Mouse (Mus musculus): ENCODE measurements around the gene 4933427D14Rik. TPM values are rescaled to one million over a fixed set of nuclear protein-coding genes. Genes with fewer than 3 reads are reported as not detected.

Gene 4933427D14Rik
- polyA plus RNA-seq, 1 experiment, result 14.5 TPM

- peak overlapping the region; percentile 4; the same call in 1 of the 2 replicates for H3K27ac ChIP-seq (ENCODE audit: insufficient read depth, low read length)
- no peaks in the 10 kb centered on the region for H3K27me3 ChIP-seq (ENCODE audit: control insufficient read depth, insufficient read depth, low read length, poor library complexity, severe bottlenecking)
- TF ChIP-seq EP300 (IDR thresholded peaks at IDR 0.05; ENCODE audit: insufficient read depth, low read depth, low read length), result no peak
- no peak for TF ChIP-seq CTCF (IDR thresholded peaks at IDR 0.05; ENCODE audit: low read depth, low read length)
- TF ChIP-seq POLR2A (IDR thresholded peaks at IDR 0.05; ENCODE audit: insufficient read depth, low read length), result no peak
- H3K4me3 ChIP-seq (ENCODE audit: low read depth, low read length), result peak overlapping the region; percentile 90
- peaks cover 11% of the 10 kb centered on the region for H3K36me3 ChIP-seq (ENCODE audit: control insufficient read depth, insufficient read depth, low read length, poor library complexity, severe bottlenecking)
- no peaks in the 10 kb centered on the region for H3K4me1 ChIP-seq (ENCODE audit: control insufficient read depth, insufficient read depth, low read length)
- H3K9ac ChIP-seq (ENCODE audit: low read depth, poor library complexity, severe bottlenecking), result peak overlapping the region; percentile 76
- H3K9me3 ChIP-seq (replicated peaks; ENCODE audit: control insufficient read depth, insufficient read depth, low read length, poor library complexity, severe bottlenecking), result no peaks in the 10 kb centered on the region
Observed at GRCm38 (mm10) chr11:72207834-72208377, 647 bp upstream of the 4933427D14Rik start.

- Histone ChIP-seq H3K4me3 (ENCODE audit: low read depth, low read length) (peak within 1 kb of the TSS; percentile 90), H3K27ac (ENCODE audit: insufficient read depth, low read length) (peak within 1 kb of the TSS; percentile 73), H3K27me3 (ENCODE audit: control insufficient read depth, insufficient read depth, low read length, poor library complexity, severe bottlenecking) (no peaks in the 10 kb centered on the region), H3K9me3 (replicated peaks; ENCODE audit: control insufficient read depth, insufficient read depth, low read length, poor library complexity, severe bottlenecking) (no peaks in the 10 kb centered on the region), H3K4me1 (ENCODE audit: control insufficient read depth, insufficient read depth, low read length) (no peaks in the 10 kb centered on the region), H3K36me3 (ENCODE audit: control insufficient read depth, insufficient read depth, low read length, poor library complexity, severe bottlenecking) (peaks cover 9% of the 10 kb centered on the region), H3K9ac (ENCODE audit: low read depth, poor library complexity, severe bottlenecking) (peak within 1 kb of the TSS; percentile 76)
- TF ChIP-seq POLR2A (IDR thresholded peaks at IDR 0.05; ENCODE audit: insufficient read depth, low read length) (no peak), CTCF (IDR thresholded peaks at IDR 0.05; ENCODE audit: low read depth, low read length) (no peak), EP300 (IDR thresholded peaks at IDR 0.05; ENCODE audit: insufficient read depth, low read depth, low read length) (no peak)
Observed at GRCm38 (mm10) chr11:72206341-72207203, 687 bp downstream of the 4933427D14Rik start, which contains the start of gene Gm43951. Gene Gm43951, minus strand, starts transcription at chr11:72206840.

- no peaks in the 10 kb centered on the region for H3K4me1 ChIP-seq (ENCODE audit: control insufficient read depth, insufficient read depth, low read length)
- TF ChIP-seq EP300 (IDR thresholded peaks at IDR 0.05; ENCODE audit: insufficient read depth, low read depth, low read length) (no peak), POLR2A (IDR thresholded peaks at IDR 0.05; ENCODE audit: insufficient read depth, low read length) (no peak), CTCF (IDR thresholded peaks at IDR 0.05; ENCODE audit: low read depth, low read length) (no peak)
- peaks cover 5% of the 10 kb centered on the region for H3K36me3 ChIP-seq (ENCODE audit: control insufficient read depth, insufficient read depth, low read length, poor library complexity, severe bottlenecking)
- no peak overlapping the region for H3K27ac ChIP-seq (ENCODE audit: insufficient read depth, low read length)
- no peaks in the 10 kb centered on the region for H3K9me3 ChIP-seq (replicated peaks; ENCODE audit: control insufficient read depth, insufficient read depth, low read length, poor library complexity, severe bottlenecking)
- no peak overlapping the region for H3K9ac ChIP-seq (ENCODE audit: low read depth, poor library complexity, severe bottlenecking)
- no peaks in the 10 kb centered on the region for H3K27me3 ChIP-seq (ENCODE audit: control insufficient read depth, insufficient read depth, low read length, poor library complexity, severe bottlenecking)
- H3K4me3 ChIP-seq (ENCODE audit: low read depth, low read length), result no peak overlapping the region
Observed at GRCm38 (mm10) chr11:72205256-72205655, 2.0 kb downstream of the 4933427D14Rik start.

- Histone ChIP-seq H3K9ac (ENCODE audit: low read depth, poor library complexity, severe bottlenecking) (no peak overlapping the region), H3K36me3 (ENCODE audit: control insufficient read depth, insufficient read depth, low read length, poor library complexity, severe bottlenecking) (no peaks in the 10 kb centered on the region), H3K27ac (ENCODE audit: insufficient read depth, low read length) (no peak overlapping the region), H3K9me3 (replicated peaks; ENCODE audit: control insufficient read depth, insufficient read depth, low read length, poor library complexity, severe bottlenecking) (no peaks in the 10 kb centered on the region), H3K27me3 (ENCODE audit: control insufficient read depth, insufficient read depth, low read length, poor library complexity, severe bottlenecking) (no peaks in the 10 kb centered on the region), H3K4me3 (ENCODE audit: low read depth, low read length) (no peak overlapping the region), H3K4me1 (ENCODE audit: control insufficient read depth, insufficient read depth, low read length) (no peaks in the 10 kb centered on the region)
- TF ChIP-seq EP300 (IDR thresholded peaks at IDR 0.05; ENCODE audit: insufficient read depth, low read depth, low read length) (no peak), CTCF (IDR thresholded peaks at IDR 0.05; ENCODE audit: low read depth, low read length) (no peak), POLR2A (IDR thresholded peaks at IDR 0.05; ENCODE audit: insufficient read depth, low read length) (no peak)
Observed at GRCm38 (mm10) chr11:72203440-72203839, 3.8 kb downstream of the 4933427D14Rik start.

GRCm38 (mm10) chr11:72196506-72196905, 10.8 kb downstream of the 4933427D14Rik start:
- Histone ChIP-seq H3K9me3 (replicated peaks; ENCODE audit: control insufficient read depth, insufficient read depth, low read length, poor library complexity, severe bottlenecking) (no peaks in the 10 kb centered on the region), H3K4me3 (ENCODE audit: low read depth, low read length) (no peak overlapping the region), H3K36me3 (ENCODE audit: control insufficient read depth, insufficient read depth, low read length, poor library complexity, severe bottlenecking) (peaks cover 5% of the 10 kb centered on the region), H3K27ac (ENCODE audit: insufficient read depth, low read length) (no peak overlapping the region), H3K4me1 (ENCODE audit: control insufficient read depth, insufficient read depth, low read length) (no peaks in the 10 kb centered on the region), H3K9ac (ENCODE audit: low read depth, poor library complexity, severe bottlenecking) (no peak overlapping the region), H3K27me3 (ENCODE audit: control insufficient read depth, insufficient read depth, low read length, poor library complexity, severe bottlenecking) (no peaks in the 10 kb centered on the region)
- TF ChIP-seq POLR2A (IDR thresholded peaks at IDR 0.05; ENCODE audit: insufficient read depth, low read length) (no peak), EP300 (IDR thresholded peaks at IDR 0.05; ENCODE audit: insufficient read depth, low read depth, low read length) (no peak), CTCF (IDR thresholded peaks at IDR 0.05; ENCODE audit: low read depth, low read length) (no peak)

- Histone ChIP-seq H3K36me3 (ENCODE audit: control insufficient read depth, insufficient read depth, low read length, poor library complexity, severe bottlenecking) (peaks cover 9% of the 10 kb centered on the region), H3K27me3 (ENCODE audit: control insufficient read depth, insufficient read depth, low read length, poor library complexity, severe bottlenecking) (no peaks in the 10 kb centered on the region), H3K27ac (ENCODE audit: insufficient read depth, low read length) (no peak overlapping the region)
Observed at GRCm38 (mm10) chr11:72194259-72194658, 13.0 kb downstream of the 4933427D14Rik start.

More at GRCm38 (mm10) chr11:72194259-72194658, 13.0 kb downstream of the 4933427D14Rik start:
- Histone ChIP-seq H3K9ac (ENCODE audit: low read depth, poor library complexity, severe bottlenecking) (no peak overlapping the region), H3K4me3 (ENCODE audit: low read depth, low read length) (no peak overlapping the region), H3K4me1 (ENCODE audit: control insufficient read depth, insufficient read depth, low read length) (no peaks in the 10 kb centered on the region), H3K9me3 (replicated peaks; ENCODE audit: control insufficient read depth, insufficient read depth, low read length, poor library complexity, severe bottlenecking) (no peaks in the 10 kb centered on the region)
- TF ChIP-seq CTCF (IDR thresholded peaks at IDR 0.05; ENCODE audit: low read depth, low read length), result no peak
- TF ChIP-seq POLR2A (IDR thresholded peaks at IDR 0.05; ENCODE audit: insufficient read depth, low read length), result no peak
- no peak for TF ChIP-seq EP300 (IDR thresholded peaks at IDR 0.05; ENCODE audit: insufficient read depth, low read depth, low read length)

Measured in ES-Bruce4 (cell line).